Mouse (Mus musculus): ENCODE data around the gene Tmem158. TPM values are rescaled to one million over a fixed set of nuclear protein-coding genes. Genes with fewer than 3 reads are reported as not detected.

Gene Tmem158
- total RNA-seq, 2 experiments from 2014 or later = 4.5 to 6.5 TPM

- no peak for DNase-seq
These were observed 12.6 kb downstream of the Tmem158 start for GRCm38 (mm10) chr9:123247992-123248391.

DNA sequence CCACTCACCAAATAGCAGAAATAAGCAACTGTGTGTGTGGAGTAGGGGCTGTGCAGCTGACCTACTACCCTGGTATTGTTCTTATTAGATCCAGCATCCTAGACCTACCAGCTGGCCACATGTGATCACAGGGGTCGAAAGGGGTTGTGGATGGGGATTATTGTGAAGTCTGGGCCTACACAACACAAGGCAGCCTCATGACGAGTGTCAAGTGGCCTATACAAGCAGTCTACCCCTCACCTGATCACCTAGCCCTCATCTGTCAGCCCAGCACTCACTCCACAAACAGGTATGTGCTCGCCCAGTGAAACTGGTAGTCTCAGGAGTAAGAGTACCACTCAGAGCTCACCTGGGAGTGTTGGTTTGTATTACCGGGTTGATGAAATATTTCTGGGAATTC lies 15.4 kb downstream of the Tmem158 start:
- no peak for DNase-seq

GRCm38 (mm10) chr9:123243988-123244387 lies 16.6 kb downstream of the Tmem158 start:
- DNase-seq = no peak

- no peak for DNase-seq
These were observed 19.4 kb downstream of the Tmem158 start for GRCm38 (mm10) chr9:123241191-123241590.

DNA sequence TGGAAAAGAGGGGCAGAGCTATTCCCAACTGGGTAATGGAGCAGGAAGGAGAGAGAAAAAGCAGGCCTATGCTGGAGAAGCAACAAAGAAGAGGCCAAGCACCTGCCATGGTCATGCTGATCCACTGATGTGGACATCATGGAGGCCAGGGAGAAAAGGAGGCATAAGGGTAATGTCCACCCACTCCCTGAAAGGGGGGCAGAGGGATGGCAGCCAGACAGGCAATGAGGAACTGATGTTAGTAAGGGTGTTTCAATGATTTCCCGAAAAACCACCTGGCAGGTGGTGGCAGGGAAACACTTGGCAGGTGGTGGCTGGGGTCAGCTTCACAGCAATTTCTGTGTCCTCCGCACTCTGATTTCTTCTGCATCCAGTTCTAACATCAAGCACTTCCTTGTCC lies 19.8 kb downstream of the Tmem158 start:
- DNase-seq = no peak

GRCm38 (mm10) chr9:123240271-123240670 lies 20.3 kb downstream of the Tmem158 start:
- DNase-seq = no peak

DNA sequence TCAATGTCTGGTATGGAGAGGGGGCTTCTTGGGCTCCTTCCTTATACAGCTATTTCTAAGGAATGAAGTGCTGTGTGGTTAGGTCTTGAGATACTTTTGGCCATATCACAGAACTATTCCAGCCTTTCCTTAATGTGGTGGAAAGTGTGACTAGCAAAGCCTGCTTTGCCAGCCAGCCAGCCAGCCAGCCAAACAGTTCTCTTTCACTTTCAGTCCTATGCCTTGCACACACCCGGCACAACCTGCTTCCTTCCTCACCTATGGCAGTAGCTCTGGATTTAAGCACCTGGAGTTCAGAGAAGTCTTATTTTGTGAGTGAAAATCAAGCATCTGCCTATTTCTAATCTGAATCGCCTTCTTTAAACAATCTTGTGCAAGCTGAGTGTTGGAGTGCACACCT lies 20.9 kb downstream of the Tmem158 start:
- no peak for DNase-seq

DNA sequence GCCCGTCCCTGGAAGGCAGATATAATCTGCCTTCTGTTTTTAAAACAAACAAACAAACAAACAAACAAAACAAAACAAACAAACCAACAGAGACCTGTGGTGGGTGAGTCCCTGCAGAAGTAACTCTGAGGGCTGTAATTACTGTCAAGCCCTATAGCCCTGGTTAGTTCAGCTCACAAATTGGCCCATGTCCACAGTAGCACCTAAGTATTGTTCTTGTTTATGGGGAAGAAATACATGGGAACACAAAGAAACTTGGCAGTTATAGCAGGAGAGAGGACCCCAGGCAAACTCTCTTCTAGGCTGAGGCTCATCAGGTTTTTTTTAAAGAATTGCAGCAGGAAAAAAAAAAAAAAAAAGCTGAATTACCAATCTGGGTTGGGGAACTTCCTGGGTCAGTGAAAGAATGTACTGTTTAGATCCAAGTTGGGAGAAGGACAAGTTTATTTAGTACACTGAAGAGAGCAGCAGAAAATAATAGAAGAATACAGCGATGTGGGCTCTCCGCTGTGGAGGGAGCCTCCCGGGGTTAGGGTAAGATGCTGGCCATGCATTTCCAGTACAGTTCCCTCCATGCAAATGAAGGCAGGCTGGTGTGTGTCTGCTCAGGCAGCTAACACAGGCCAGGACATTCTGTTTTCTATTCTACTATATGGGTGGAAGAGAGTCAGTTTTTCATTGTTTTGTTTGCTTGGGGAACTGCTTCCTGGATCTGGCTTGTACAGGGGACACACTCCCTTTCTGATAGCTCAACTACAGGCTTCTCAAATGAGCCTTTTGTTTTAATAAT lies 22.1 kb downstream of the Tmem158 start:
- peak; percentile 29 to 33 for DNase-seq

- DNase-seq = peak; percentile 38 to 66
These were observed 22.8 kb downstream of the Tmem158 start for GRCm38 (mm10) chr9:123237739-123238138.

DNA sequence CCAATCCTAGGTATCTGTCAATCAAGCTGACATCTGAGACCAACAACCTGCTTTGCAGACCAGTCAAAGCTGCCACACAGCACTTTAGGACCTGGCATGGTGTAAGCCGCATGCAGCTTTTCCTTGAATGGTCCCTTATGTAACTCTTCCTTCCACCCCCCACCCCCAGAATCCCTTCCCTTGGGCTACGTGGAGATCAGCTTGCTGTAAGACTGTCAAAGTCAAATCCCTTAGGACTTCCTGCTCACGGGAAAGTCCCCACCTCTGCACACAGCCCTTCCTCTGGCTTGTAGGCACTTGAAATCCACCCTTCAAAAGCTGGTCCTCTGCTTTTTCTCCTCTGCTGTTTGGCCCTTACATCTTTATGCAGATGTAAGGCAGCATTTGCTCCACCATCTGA lies 24.9 kb downstream of the Tmem158 start:
- no peak for DNase-seq

GRCm38 (mm10) chr9:123229826-123230225 lies 30.7 kb downstream of the Tmem158 start:
- DNase-seq = no peak

DNA sequence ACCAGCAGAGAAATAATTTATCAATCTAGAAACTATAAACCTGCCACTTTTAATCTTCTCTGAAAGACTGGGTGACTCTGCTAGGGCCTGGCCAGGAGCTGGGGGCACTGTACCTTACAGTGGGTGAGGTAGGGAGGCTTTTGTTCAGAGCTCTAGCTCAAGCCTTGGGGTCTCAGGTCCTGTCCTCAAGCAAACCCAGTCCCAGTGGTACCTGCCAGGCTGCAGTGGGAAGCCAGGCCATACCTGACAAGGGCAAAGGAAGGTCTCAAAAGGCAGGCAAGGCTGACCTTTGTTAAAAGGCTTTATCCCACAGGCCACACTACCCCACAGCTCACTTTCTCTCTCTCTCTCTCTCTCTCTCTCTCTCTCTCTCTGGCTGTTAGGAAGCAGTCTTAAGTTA lies 31.9 kb downstream of the Tmem158 start:
- DNase-seq = no peak

DNA sequence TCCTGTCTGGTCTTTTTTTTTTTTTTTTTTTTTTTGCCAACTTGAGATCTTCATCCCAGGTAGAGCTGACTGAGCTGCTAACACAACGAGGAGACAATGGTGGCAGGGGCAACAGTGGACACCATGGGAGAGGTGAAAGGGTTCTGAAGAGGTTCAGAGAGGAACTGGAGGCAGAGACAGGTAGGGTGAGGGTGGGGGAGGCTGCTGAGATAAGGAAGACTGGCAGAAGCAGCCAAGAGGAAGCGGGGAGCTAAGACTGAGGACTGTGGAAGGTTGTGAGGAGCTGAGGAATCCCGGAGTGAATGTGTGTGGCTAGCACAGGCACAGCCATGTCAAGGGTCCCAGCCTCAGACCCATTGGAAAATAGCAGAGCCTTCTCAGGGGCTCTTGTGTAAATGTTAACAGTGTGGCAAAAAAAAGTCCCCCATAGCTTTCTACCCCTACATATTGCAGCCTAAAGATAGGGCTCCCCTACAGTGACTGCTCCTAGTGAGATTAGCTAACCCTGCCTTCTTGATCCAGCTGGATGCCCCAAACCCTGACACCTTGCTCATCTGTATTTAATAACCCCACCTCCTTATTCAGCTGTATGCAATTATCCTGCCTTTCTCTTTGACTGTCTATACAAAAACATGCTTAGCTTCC lies 33.3 kb downstream of the Tmem158 start:
- DNase-seq = no peak

DNA sequence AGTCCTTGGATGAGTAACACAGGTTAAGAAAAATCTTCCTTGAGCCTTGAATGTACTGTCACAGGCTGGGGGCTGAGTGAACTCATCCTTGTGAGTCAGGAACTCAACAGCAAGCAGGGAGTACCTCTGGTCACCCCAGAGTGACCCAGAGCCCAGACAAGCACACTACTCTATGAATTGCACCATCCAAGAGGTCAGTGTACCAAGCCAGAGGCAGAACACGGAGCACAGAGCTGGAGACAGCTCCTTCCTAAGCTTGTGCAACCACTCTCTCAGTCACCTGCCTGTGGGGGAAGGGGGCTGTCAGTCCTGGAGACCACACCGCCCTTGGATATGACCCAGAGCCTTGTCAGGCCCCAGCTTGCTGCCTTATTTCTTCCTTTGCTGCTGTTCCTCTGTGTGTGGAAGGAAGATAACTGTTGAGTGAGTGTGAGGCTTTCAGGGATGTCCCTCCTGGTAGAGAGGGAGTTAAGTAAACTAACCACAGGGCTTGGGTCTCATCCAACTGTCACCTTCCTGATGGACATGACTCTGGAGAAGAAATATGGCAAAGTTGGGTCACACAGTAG lies 35.6 kb downstream of the Tmem158 start:
- DNase-seq = no peak

GRCm38 (mm10) chr9:123219826-123220225 lies 40.7 kb downstream of the Tmem158 start:
- DNase-seq = no peak

GRCm38 (mm10) chr9:123215621-123216440 lies 44.7 kb downstream of the Tmem158 start, which contains the start of gene Cdcp1:
Gene Cdcp1 (minus strand): TSS chr9:123216038.
- no peak for DNase-seq

GRCm38 (mm10) chr9:123213371-123213770 lies 47.2 kb downstream of the Tmem158 start:
- DNase-seq = no peak

Other genes starting within 250 kb of the Tmem158 start
- 10 to 100 TPM; 12.1 to 12.4 TPM for gene Tmem42, start 239.4 kb downstream of the Tmem158 start, total RNA-seq (2021)
- not detected for gene Tgm4, start 226.0 kb downstream of the Tmem158 start, total RNA-seq (2021)
- 10 to 100 TPM; 38.7 to 39.7 TPM for gene Zdhhc3, start 147.6 kb downstream of the Tmem158 start, total RNA-seq (2021)
- 10 to 100 TPM; 30.3 to 31.3 TPM for gene Exosc7, start 147.5 kb downstream of the Tmem158 start, total RNA-seq (2021)
- gene Clec3b, start 109.8 kb downstream of the Tmem158 start, total RNA-seq (2021) = 10 to 100 TPM; 39.9 to 51.1 TPM
- gene Cdcp1, start 44.7 kb downstream of the Tmem158 start, total RNA-seq (2021) = under 1 TPM; 0.17 to 0.36 TPM
- gene Lars2, start 106.2 kb upstream of the Tmem158 start, total RNA-seq (2021) = 10 to 100 TPM; 73.1 to 80.0 TPM
- gene Limd1, start 217.9 kb upstream of the Tmem158 start, total RNA-seq (2021) = 10 to 100 TPM; 32.8 to 37.1 TPM